Comparison of ENCODE assay signal across 12 mouse cellular contexts in genomic region chr2:55065469-55066315, GRCm38 (mm10).
"Had no signal": no experiment of that assay in that cellular context is flagged by ENCODE, and none has a peak within 500 bp of the region (broad histone marks: within the 10 kb centered on the region; RNA-seq: fewer than 3 reads in every experiment).

No protein-coding gene starts in this region.

- H3K9ac ChIP-seq: liver, embryonic 15.5 days; neural tube, embryonic 12.5 days had no signal

- H3K9me3 ChIP-seq: limb, embryonic 10.5 days; liver, embryonic 15.5 days; neural tube, embryonic 12.5 days had no signal

- H3K27me3 ChIP-seq: liver, embryonic 15.5 days; neural tube, embryonic 12.5 days had no signal

- H3K27ac ChIP-seq: left cerebral cortex, adult 2 months; limb, embryonic 10.5 days; liver, embryonic 15.5 days; neural tube, embryonic 12.5 days; stomach, postnatal 0 days had no signal

- H3K36me3 ChIP-seq: limb, embryonic 10.5 days; liver, embryonic 15.5 days; neural tube, embryonic 12.5 days had no signal

- H3K4me1 ChIP-seq: limb, embryonic 10.5 days; liver, embryonic 15.5 days; neural tube, embryonic 12.5 days had no signal

- H3K4me3 ChIP-seq: left cerebral cortex, adult 2 months; limb, embryonic 10.5 days; liver, embryonic 15.5 days; neural tube, embryonic 12.5 days had no signal

- DNase-seq: kidney, adult 18-20 months; kidney, postnatal 14 days; lung, adult 2 months; lung, postnatal 36 days; thymus, postnatal 4 days had no signal

- ATAC-seq: lung, postnatal 0 days had no signal

- H3K4me2 ChIP-seq: liver, embryonic 11.5 days; liver, embryonic 15.5 days; neural tube, embryonic 12.5 days had no signal
